Mouse (Mus musculus): ENCODE measurements around the gene Rap1gap2.
"Not testable (repeated sequence)": the region's sequence is repeated elsewhere in the genome, so short reads cannot be mapped to it uniquely, and the experiment has no call there.

The Rap1gap2 gene

DNA sequence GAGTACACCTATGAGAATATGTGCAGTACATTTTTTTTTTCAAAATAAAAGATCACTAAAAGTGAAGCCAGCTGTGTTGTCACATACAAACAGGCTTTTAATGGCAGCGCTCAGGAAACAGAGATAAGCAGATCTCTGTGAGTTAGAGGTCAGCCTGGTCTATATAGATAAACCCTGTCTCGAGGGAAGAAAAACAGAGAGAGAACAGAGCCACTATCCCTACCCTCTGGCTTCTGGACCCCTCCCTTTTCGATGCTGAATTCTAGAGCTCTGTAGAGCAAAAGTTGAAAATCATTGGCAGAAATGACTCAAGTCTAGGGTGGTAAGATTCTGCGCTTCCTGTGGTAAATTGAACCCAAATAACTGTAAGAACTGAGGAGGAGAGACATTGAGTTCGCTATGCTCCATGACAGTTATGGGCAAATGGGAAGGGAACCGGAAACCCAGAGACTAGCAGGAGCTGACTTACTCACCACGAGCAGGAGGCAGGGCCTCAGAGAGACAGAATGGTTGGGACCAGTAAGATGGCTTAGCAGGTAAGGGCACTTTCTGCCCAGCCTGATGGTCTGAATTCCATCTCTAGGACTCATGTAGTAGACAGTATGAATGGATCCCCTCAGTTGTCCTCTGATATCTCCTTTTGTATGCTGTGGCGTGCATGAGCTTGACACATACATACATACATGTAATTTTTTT lies 11.4 kb upstream of the Rap1gap2 start:
- no peak for DNase-seq (ENCODE audit: low spot score)

- DNase-seq (ENCODE audit: low spot score) = no peak
These were observed 9.2 kb upstream of the Rap1gap2 start for GRCm38 (mm10) chr11:74619956-74620300.

DNA sequence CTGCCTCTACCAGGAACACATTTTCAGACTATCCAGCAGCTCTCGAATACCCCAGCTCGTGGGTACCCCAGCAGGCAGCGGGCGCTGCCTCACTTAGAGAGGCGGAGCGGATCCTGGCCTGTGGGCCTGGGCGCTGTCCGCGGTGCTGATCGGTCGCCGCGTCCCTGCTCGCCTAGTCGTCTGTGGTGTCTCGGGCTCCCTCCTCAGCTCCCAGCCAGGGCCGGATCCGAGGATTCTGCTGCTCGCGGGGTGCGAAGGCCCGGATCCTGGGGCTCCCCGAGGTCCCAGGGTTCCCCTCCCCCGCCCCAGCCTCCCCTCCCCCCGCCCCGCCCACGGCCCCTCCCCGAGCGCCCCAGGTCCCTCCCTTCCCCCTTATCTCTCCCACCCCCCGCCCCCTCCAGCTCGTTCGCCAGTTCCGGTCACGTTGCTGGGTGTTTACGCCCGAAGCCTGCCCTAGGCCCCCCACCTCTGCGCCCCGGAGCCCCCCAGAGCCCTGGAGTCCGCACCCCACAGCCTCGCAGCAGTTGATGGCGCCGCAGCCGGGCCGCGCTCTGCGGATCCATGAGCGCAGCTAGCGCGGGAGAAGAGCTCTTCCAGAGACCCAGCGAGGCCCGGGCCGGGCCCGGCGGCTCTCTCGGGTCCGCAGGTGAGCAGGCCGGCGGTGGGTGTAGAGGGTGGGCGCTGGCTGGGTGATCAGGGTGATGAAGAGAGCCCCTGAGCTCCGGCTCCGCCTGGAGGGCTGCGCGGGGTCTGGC lies 8.7 kb upstream of the Rap1gap2 start, which contains the start of gene Ccdc92b:
Ccdc92b (plus strand) TSS at position 405 of the 755 bp plus-strand sequence.
- DNase-seq (ENCODE audit: low spot score) = peak; percentile 92

DNA sequence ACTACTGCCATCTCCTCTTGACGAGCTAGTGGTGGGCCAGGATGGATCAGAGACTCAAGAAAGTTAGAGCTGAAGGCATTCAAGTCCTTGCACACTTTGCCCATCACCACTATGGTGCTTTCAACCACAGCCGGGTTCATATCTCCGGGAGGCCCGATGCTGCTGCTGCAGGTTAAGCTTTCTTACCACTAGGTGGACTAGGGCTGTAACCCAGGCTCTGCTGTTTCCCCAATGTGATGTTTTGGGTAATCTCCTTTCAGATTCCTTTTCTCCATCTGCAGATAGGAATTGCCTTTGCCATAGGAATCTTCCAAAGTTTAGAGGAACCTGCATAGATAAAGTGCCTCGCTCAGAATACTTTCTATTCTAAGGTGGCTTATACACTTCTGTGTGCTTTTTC lies 4.9 kb upstream of the Rap1gap2 start:
- no peak for DNase-seq (ENCODE audit: low spot score)

DNA sequence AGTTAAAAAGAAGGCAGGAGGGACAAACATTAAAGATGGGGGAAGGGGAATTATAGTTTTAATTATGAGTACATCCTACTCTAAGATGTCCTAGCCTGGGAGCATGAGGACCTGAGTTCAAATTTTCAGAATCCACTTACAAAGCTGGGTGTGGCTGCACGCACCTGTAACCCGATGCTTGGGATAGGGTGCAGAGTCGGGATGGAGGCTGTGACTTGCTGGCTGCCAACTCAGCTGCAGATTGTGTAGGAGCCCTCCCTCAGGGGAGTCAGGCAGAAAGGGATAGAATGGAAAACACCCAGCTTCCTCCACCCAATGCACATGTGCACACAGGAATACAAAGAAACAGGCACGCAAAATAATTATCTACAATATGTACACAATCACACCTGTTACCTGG lies 2.7 kb upstream of the Rap1gap2 start:
- no peak for DNase-seq (ENCODE audit: low spot score)

DNA sequence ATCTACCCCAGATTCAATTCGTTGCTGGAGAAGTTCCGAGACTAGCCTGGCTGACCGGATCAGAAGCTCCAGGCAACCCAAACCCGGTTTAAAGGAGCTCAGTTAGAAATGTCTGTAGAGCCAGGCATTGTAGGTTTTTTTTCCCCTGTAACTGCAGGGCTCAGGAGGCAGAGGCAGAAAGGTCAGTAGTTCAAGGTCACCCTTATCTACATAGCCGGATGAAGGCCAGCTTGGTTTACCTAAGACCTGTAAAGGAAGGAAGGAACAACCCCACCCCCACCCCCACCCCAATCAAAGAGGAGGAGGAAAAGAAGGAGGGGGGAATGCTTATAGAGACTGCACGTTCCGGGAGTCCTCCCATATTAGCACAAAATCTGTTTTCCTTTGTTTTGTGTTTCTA lies 722 bp upstream of the Rap1gap2 start:
- no peak for DNase-seq (ENCODE audit: low spot score)

GRCm38 (mm10) chr11:74610068-74610467 lies 647 bp downstream of the Rap1gap2 start:
- no peak for DNase-seq (ENCODE audit: low spot score)

DNA sequence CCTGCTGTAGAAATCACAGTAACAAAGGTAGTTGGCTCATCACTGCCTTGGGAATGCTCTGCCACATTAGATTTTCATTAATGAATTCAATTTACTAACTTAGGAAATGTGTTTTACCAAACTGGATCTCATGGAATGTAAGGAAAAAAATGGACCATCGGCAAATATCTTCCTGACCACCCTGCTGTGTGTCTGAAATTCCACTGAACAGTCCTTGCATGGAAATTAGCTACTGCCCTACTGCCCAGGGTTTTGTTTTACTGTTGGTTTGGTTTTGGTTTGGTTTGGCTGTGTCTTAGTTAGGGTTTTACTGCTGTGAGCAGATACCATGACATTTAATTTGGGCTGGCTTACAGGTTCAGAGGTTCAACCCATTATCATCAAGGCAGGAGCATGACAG lies 8.4 kb downstream of the Rap1gap2 start:
- no peak for DNase-seq (ENCODE audit: low spot score)

- DNase-seq (ENCODE audit: low spot score) = no peak
These were observed 12.8 kb downstream of the Rap1gap2 start for GRCm38 (mm10) chr11:74597990-74598337.

DNA sequence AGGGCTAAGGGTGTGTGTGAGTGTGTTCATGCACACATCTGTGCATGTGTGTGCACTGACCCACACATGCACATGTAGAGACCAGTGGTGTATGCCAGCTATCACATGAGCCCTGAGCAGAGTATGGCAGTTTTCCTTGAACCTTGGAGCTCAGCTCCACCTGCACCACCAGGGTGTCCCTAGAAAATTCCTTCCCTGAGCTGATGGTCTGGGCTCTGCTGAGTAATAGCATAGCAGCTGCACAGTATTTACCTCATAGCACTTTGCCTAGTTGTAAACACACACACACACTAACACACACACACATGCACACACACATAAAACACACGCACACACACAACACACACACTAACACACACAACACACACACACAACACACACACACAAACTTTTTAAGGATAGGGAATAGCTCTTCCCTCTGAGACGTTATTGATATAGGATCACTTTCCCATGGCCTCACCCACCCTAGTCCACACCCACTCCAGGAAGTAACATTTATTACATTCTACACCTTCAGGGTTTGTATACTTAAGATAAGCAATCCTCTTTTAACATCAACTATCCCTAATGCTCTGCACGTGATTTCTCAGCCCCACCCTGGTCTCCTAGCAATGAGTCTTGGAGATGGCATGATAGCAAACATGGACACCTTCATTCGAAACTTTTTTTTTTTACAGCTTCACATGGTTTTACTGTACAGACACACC lies 13.3 kb downstream of the Rap1gap2 start:
- no peak for DNase-seq (ENCODE audit: low spot score)

- DNase-seq (ENCODE audit: low spot score) = no peak
These were observed 18.5 kb downstream of the Rap1gap2 start for GRCm38 (mm10) chr11:74592246-74592645.

GRCm38 (mm10) chr11:74590691-74591090 lies 20.0 kb downstream of the Rap1gap2 start:
- DNase-seq (ENCODE audit: low spot score) = no peak

DNA sequence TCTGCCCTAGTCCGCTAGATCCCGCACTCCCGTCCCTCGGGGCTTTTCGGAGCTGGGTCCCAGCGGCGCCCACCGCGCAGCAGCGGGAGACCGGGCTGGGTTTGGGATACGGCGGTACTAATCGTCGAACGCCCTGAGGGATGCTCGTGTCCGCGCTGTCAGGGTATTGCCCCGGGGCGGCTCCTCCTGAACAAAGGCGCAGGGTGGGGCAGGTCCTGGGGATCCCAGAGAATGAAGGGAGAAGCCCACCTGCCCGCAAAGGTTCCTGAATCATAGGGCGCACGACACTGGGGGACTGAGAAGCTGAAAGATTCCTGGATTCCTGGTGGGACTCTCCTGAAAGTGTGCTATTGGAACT lies 20.5 kb downstream of the Rap1gap2 start:
- no peak for DNase-seq (ENCODE audit: low spot score)

DNA sequence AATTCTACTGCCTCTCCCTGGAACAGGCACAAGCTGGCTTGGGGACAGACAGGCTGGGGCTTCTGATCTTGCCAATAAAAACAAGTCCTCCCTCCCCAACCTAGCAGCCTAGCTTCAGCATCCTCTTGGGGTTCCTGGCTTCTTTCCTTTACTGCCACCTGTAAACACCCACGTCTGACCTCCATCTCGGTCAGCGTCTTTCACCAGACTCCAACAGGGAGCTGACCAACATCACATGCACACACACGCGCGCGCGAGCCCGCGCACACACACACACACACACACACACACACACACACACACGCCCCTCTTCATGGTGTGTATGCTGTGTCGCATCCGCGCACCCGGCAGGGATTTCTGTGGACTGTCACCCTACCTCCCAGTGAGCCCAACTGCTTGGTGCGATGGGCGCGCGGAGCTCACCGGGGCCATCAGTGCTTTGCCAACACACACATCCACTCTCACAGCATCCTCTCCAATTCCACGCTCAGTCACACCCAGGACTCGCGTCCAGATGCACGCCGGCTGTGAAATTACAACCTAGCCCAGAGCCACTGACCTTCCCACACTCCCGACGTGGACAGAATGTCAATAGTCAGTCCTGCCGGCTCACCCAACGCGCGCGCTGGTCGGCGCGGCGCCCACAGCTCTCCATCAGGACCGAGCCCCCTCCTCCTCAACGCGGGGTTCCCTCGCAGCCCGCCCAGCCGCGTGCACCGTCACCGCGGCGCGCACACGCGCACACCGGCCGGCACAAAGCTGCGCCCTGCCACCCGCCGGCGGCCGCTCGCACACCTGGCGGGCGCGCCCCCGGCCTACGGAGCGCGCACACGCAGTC lies 21.1 kb downstream of the Rap1gap2 start:
- DNase-seq (ENCODE audit: low spot score) = no peak

GRCm38 (mm10) chr11:74586401-74586800 lies 24.3 kb downstream of the Rap1gap2 start:
- no peak for DNase-seq (ENCODE audit: low spot score)

GRCm38 (mm10) chr11:74584946-74585723 lies 25.6 kb downstream of the Rap1gap2 start:
- peak; percentile 53 for DNase-seq (ENCODE audit: low spot score)

- DNase-seq (ENCODE audit: low spot score) = no peak
These were observed 26.8 kb downstream of the Rap1gap2 start for GRCm38 (mm10) chr11:74583824-74584349.

GRCm38 (mm10) chr11:74582464-74582863 lies 28.3 kb downstream of the Rap1gap2 start:
- no peak for DNase-seq (ENCODE audit: low spot score)

DNA sequence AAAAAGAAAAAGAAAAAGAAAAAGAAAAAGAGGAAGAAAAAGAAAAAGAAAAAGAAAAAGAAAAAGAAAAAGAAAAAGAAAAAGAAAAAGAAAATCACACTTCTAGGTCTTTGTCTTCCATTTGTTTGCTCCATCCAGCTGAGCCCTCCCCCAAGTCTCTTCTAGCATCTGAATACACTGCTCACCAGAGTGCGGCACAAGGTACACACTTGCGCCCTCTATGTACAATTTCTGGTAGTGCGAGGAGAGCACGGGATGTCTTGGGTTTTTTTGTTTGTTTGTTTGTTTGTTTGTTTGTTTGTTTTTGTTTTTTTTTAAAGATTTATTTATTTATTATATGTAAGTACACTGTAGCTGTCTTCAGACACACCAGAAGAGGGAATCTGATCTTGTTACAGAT lies 29.4 kb downstream of the Rap1gap2 start:
- not testable (repeated sequence) for DNase-seq (ENCODE audit: low spot score)

DNA sequence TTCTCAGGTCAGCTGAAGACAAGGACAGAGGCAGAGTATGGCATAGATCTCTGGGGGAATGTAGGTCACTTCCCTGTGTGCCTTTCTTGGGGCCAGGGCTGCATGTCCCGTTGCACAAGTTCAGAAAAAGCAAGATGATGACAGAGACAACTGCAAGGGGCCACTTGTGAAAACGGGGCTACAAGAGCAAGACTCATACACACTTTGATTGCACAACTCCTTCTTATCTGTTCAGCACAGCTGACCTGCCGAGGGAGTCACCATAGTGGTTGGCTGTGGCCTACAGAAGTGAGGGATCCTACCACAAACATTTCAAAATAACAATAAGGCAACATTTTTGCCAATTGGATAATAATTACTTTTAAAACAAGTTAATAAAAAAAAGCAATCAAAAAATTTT lies 33.6 kb downstream of the Rap1gap2 start:
- DNase-seq (ENCODE audit: low spot score) = no peak

DNA sequence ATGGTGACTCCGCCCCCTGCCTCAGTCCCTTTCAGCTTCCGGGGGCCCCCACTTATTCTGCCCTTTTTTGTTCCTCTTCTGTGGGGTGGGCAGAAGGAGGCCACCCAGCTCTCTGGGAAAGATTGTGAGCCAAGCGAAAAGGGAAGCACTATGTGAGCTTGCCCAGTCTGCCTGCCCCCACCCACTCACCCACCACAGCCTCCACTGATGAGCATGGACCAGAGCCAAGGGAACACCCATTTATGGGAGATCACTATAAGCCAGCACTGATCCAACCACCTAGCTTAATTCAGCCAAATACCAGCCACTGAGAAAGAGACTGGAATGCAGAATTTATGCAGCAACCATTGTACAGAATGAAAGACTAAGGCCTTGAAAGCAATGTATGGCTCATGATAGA lies 34.8 kb downstream of the Rap1gap2 start:
- no peak for DNase-seq (ENCODE audit: low spot score)
